Mouse (Mus musculus): ENCODE measurements around the gene Nab2. TPM values are rescaled to one million over a fixed set of nuclear protein-coding genes. Genes with fewer than 3 reads are reported as not detected.

Nab2 gene
- total RNA-seq, 4 experiments from 2014 or later = 2.1 to 3.6 (median 2.8) TPM

- DNase-seq (ENCODE audit: low spot score in 2 of 2) = no peak
These were observed 22.6 kb downstream of the Nab2 start for GRCm38 (mm10) chr10:127645791-127646190.

GRCm38 (mm10) chr10:127643553-127644238, 24.7 kb downstream of the Nab2 start:
- peak; percentile 74 to 78 for DNase-seq (ENCODE audit: low spot score in 2 of 2)

GRCm38 (mm10) chr10:127642772-127643552, 25.4 kb downstream of the Nab2 start, which contains the start of gene Stat6:
Stat6 (plus strand) TSS chr10:127642986.
- DNase-seq (ENCODE audit: low spot score in 2 of 2) = peak; percentile 69 to 70

DNA sequence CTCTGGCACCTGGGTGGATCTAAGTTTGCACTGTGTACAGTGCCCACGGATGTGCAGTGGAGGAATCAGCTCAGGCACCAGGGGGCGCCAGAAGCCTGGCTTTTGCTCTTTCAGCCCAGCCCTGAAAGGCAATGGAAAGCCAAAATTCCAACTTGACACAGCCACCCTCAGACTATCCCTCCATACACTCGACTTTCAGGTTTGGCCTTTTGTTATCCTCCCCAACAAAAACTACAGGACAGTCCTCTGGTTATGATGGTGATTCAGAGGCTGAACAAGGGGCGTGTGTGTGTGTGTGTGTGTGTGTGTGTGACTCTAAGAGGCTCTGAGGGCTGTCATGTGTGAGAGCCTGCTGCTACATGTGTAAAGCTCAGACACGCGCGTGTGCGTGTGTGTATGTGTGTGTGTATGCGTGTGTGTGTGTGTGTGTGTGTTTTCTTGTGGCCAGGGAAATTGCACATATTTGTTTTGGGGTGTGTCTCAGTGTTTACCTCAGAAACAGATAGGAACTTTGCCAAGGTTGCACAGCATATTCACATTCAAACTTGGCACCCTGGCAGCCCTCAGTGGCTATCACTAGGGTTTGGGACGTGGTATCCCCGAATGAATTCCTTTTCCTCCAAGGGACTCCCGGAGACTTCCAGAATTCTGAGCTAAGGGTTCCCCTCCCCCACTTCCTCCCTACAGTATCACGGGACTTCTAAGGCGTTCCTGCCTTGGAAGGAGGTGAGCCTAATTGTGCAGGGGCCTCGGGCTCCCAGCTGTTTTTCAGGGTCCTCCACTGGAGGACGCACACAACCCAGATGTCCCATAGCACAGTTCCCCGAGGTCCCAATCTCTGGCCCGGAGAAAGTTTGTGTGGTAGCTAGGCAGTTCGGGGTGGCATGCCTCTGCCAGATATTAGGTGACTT, 26.3 kb downstream of the Nab2 start:
- DNase-seq (ENCODE audit: low spot score in 2 of 2) = peak; percentile 80 to 83

GRCm38 (mm10) chr10:127640421-127640820, 27.9 kb downstream of the Nab2 start:
- DNase-seq (ENCODE audit: low spot score in 2 of 2) = no peak

DNA sequence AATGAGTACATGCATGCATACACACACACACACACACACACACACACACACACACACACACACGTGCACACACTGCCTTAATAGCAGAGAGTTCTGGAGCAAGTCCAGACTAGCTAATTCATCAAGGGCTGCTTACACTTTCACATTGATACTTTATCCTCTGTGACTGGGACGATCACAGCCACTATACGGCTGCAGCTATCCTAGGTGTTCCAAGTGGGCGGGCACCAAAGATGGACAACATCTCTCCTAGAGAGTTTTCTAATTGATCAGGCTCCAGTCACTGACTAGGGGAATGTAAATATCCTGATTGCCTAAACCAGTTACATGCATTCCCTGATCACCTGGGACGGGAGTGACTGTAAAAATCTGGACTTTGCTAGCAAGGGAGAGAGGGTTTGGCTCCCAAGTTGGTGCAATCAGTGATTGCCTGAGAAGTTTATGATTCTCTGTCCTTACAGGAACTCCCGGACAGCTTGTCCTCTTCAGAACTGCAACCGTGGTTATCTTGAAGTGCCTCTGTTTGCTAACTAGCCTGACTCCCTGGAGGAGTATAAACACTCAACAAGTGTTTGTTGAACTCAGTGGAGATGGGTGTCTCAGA, 35.6 kb downstream of the Nab2 start:
- DNase-seq (ENCODE audit: low spot score in 2 of 2) = no peak

DNA sequence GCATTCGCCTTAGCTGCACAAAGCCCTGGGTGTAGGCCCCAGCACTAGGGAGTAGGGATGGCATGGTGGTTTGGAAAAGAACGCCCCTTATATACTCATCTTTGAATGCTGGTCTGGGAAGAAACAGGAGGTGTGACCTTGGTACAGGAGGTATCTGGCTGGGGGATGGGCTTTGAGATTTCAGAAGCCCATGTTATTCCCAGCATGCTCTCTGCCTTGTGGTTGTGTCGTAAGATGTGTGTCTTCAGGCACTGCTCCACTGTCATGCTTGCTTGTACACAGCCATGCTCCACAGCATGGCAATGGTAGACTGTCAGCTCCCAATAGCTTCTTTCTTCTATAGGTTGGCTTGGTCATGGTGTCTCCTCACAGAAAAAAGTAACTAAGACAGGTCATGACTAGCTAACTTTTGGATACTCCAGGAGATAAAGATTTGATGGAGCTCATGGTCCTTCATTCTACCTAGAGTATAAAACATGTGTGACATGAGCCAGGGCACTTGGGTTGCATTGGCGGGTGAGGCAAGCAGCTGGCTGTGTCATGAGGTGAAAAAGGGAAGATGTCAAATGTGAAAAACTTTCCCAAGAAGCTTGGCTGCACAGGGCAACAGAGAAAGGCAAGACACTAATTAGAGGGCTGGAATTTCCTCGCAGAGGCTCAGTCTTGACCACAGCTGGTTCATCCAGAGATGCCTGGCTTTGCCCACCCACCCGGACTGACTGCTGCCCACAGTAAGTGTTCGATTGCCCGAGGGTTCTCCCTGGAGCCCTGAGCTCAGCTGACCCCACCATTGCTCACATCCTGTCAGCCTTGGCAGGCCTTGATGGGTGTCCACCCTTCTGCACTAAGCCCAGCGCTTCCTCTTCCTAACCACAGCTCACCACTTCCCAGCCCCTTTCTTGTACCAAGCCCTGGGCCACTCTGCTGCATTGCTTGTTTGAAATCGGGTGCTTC, 36.8 kb downstream of the Nab2 start:
- peak in 1 of 2 experiments; percentile 41 for DNase-seq (ENCODE audit: low spot score in 2 of 2)

DNA sequence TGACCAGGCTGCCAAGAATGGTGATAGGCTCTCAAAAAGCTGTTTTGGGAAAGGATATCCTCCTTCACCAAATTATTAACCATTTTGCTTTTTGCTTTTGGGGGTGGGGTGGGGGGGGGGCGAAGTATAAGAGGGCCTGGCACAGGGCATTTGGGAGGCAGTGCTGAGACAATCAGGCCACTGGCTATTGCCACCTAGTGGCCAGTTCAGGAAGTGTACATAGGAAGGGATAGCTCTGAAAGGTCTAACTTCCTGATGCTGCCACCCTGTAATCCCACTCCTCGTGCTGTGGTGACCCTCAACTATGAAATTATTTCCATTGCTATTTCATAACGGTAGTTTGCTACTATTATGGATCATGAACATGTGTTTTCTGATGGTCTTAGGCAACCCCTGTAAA, 41.9 kb downstream of the Nab2 start:
- DNase-seq (ENCODE audit: low spot score in 2 of 2) = no peak

GRCm38 (mm10) chr10:127623439-127624216, 44.7 kb downstream of the Nab2 start:
- no peak for DNase-seq (ENCODE audit: low spot score in 2 of 2)

GRCm38 (mm10) chr10:127622661-127623060, 45.7 kb downstream of the Nab2 start:
- no peak for DNase-seq (ENCODE audit: low spot score in 2 of 2)

- DNase-seq (ENCODE audit: low spot score in 2 of 2) = peak in 1 of 2 experiments; percentile 72
These were observed 46.3 kb downstream of the Nab2 start for GRCm38 (mm10) chr10:127622057-127622392.

- peak; percentile 91 to 93 for DNase-seq (ENCODE audit: low spot score in 2 of 2)
These were observed 46.9 kb downstream of the Nab2 start for GRCm38 (mm10) chr10:127621191-127622056.

DNA sequence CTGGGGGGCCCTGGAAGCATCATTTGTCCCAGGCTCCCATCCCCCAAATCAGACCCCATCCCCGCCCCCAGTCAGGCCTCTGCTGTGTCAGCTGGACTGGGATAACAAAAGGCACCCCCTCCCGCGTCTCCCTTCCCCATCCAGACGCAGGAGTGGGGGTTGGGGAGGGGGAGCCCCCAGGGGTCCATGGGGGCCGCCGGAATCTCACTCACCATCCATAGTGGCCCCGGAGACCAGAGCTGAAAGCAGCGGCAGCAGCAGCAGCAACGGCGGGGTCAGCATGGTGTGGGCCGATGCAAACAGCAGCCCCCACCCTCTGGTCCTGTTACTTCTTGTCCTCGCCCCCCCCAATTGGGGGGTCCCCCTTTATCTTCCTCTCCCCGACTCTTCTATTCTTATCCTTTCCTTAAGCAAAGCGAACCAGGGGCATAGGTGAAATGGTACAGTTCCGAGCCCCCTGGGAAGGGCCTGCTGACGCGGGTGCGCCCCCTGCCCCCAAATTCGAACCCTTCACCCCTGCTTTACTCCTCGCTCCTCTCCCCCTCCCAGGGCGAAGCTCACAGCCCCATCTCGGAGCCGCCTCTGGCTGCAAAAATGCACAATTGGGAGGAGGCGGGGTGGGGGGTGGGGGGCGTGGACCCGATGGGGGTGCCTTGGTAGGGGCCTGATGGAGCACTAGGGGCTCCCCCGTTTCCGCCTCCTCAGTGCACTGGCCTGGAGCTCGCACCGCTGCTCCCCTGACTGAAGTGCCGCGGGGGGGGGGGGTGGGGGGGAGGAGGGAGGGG, 47.8 kb downstream of the Nab2 start, which contains the start of gene Lrp1:
TSS of gene Lrp1 (minus strand) at position 743 of the 785 bp plus-strand sequence.
- DNase-seq (ENCODE audit: low spot score in 2 of 2) = no peak

DNA sequence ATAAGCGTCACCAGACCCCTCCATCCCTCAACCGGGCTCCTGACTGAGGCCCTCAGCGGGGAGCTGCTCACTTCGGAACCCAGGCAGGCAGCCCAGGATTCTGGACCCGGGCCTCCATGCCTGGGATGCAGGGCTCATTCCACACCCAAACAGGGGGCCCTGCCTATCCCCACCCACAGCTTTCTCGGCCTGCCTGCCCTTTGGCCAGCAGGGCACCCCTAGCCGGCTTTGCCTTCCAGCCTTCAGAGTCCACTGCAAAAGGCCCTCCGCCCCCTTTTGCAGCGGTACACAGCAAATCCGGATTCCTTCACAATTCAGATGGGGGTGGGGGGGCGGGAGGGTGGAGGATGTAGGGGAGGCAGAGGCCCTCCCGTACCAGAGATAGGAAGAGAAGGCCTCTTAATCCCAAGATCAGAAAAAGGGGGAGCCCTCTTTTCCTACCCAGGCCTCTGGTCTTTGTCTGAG, 48.4 kb downstream of the Nab2 start:
- no peak for DNase-seq (ENCODE audit: low spot score in 2 of 2)

DNA sequence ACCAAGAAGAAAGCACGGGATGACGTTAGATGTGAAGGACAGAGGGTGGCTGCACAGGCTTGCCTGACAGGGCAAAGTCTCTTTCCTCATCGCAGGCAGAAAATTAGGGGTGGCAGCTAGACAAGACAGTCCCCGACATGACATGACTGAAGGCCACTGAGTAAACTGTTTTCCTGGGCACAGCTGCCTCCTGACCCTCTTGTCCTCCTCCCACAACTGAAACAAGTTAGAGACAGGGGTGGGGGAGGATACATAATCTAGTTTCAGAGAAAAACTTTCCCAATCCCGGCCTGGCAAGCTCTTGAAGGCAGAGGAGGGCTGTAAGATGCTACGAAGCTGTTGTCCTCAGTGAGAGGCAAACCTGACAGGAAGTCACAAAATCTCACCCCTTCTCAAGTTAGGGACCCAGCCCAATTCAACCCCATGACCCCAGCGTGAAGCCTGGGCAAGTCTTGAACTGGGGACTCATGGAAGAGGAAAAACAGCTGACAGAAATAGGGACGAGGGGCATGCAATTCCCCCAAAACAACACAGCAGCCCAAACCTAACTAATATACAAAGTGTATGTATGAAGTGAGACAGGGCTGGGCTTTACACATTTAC, 49.1 kb downstream of the Nab2 start:
- DNase-seq (ENCODE audit: low spot score in 2 of 2) = no peak

DNA sequence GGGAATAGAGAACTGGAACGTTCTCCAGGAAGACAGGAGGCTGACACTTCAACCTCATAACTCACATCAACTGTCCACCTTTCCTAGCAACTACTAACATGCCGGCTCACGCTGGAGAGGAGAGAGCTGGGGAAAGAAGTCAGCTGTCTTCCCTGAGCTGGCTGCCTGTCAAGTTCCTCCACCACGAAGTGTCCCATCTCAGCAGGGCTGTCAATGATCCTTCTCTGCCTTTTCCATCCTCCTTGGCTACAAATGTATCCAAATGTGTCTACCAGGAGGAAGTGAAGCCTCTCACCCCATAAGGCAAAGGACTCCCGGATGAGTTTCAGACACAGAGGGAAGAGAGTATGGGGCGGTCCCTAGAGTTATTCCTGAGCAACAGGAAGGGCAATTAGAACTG, 50.2 kb downstream of the Nab2 start:
- DNase-seq (ENCODE audit: low spot score in 2 of 2) = no peak

DNA sequence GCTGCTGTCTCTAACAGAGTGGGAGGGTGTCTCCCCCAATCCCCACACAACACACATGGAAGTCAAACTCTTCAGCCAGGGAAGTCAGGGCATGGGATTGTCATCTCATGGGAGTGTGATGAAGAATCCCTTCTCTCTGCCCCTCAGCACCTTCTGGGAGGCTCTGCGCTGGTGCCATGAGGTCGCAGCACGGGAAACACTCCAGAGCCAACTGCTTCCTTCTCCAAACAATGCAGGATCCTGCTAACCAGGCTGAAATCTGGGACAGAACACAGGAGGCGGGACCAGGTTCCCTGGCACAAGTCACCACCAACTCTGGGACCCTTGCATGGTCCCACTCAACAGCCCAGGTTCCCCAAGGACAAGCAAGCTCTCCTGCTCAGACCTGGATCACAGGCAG, 51.1 kb downstream of the Nab2 start:
- DNase-seq (ENCODE audit: low spot score in 2 of 2) = no peak

All from gastrocnemius, adult 8-10 months (tissue).